Mouse (Mus musculus): ENCODE measurements at regions not wholly inside any gene's neighbourhood (a gene's known extent, or its start where the extent isn't known, plus 50 kb on each side); places are given as distances from the start of the nearest gene placed in this dataset.

DNA sequence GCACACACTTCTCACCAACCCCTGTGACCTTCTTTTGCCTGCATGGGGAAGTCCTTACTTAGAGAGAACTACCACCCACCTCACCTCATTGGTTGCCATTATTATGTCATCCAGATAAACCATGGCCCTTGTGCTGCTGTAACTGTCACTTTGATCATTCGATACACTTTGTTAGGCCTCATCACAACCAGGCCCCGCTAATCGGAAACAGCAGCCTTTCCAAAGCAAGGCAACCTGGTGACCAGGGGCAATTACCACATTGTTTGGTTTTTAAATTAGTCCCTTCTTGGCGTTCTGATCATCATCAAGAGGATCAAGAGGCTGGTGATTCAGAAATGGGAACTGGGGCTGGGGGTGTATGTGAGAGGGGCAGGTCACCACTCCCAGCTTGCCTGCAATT is 208.9 kb upstream of the Meis1 start:
- H3K4me2 ChIP-seq (ENCODE audit: low read depth): no peak overlapping the region
- no peaks in the 10 kb centered on the region for H3K27me3 ChIP-seq (ENCODE audit: control insufficient read depth, insufficient read depth, insufficient read length)
- TF ChIP-seq SRF (IDR thresholded peaks at IDR 0.05; ENCODE audit: control insufficient read depth, insufficient read length, low read depth) (no peak), E2F4 (IDR thresholded peaks at IDR 0.05; ENCODE audit: insufficient read depth) (no peak), MAX (IDR thresholded peaks at IDR 0.05; ENCODE audit: low read depth) (no peak), CEBPB (IDR thresholded peaks at IDR 0.05; ENCODE audit: insufficient read depth, poor library complexity, severe bottlenecking) (no peak), MYOD1 (IDR thresholded peaks at IDR 0.05; ENCODE audit: control insufficient read depth in 1 of 3, insufficient read length in 2 of 3, low read depth in 2 of 3) (no peak), MYOG (IDR thresholded peaks at IDR 0.05; ENCODE audit: control insufficient read depth in 1 of 3, insufficient read depth in 1 of 3, insufficient read length in 2 of 3, low read depth in 2 of 3) (no peak), POLR2AphosphoS2 (IDR thresholded peaks at IDR 0.05; ENCODE audit: insufficient read length, low read depth) (no peak), USF1 (IDR thresholded peaks at IDR 0.05; ENCODE audit: low read depth) (no peak), POLR2A (IDR thresholded peaks at IDR 0.05; ENCODE audit: insufficient read length, low read depth) (no peak), TCF12 (IDR thresholded peaks at IDR 0.05; ENCODE audit: insufficient read depth, poor library complexity, severe bottlenecking) (no peak), REST (IDR thresholded peaks at IDR 0.05; ENCODE audit: insufficient read depth, insufficient read length) (no peak), TCF3 (IDR thresholded peaks at IDR 0.05; ENCODE audit: insufficient read length, low read depth) (no peak)
- no peaks in the 10 kb centered on the region for H3K79me2 ChIP-seq (ENCODE audit: control insufficient read depth, insufficient read depth)
- H3K4me3 ChIP-seq: no peak overlapping the region
- H3ac ChIP-seq (ENCODE audit: control insufficient read depth, insufficient read length): no peak overlapping the region
- no peaks in the 10 kb centered on the region for H3K36me3 ChIP-seq (ENCODE audit: control insufficient read depth, insufficient read depth)

DNA sequence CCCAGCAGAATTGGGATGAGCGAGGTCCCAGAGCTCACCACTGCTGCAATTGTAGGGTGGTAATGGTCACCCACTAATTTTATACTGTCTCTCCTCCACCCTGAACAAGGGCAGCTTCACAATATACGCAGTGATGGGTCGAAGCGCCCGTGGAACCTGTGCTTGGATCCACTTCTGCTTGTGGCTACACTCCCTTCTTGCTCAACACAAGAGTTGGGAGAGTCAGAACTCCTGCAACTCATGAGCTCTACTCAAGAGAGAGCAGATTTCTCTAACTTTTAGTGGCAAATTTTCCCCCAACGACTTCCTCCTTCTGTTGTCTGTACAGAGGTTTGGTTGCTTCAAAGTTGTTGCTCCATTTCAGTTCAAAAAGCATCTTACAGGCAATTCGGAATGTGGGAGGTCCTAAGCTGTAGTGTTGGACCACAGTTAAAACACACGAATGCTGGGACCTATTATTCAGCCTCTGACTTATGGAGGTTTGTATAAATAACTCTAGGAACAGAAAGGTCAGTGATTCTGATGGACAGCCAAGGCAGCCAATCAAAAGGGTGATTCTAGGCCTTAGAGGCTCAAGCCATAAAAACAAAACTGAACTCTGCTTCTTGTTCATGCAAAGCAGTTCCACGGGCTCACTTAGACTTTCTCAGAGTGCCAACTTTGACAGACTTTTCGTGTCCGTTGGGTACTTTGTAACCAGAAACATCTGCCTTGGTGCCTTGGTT is 227.8 kb upstream of the Meis1 start:
- H3K79me2 ChIP-seq (ENCODE audit: control insufficient read depth, insufficient read depth): no peaks in the 10 kb centered on the region
- TF ChIP-seq MAX (IDR thresholded peaks at IDR 0.05; ENCODE audit: low read depth): no peak
- TF ChIP-seq TCF12 (IDR thresholded peaks at IDR 0.05; ENCODE audit: insufficient read depth, poor library complexity, severe bottlenecking): no peak
- TF ChIP-seq REST (IDR thresholded peaks at IDR 0.05; ENCODE audit: insufficient read depth, insufficient read length): no peak
- no peak for TF ChIP-seq CEBPB (IDR thresholded peaks at IDR 0.05; ENCODE audit: insufficient read depth, poor library complexity, severe bottlenecking)
- no peak for TF ChIP-seq E2F4 (IDR thresholded peaks at IDR 0.05; ENCODE audit: insufficient read depth)
- no peak for TF ChIP-seq SRF (IDR thresholded peaks at IDR 0.05; ENCODE audit: control insufficient read depth, insufficient read length, low read depth)
- no peak for TF ChIP-seq MYOG (IDR thresholded peaks at IDR 0.05; ENCODE audit: control insufficient read depth in 1 of 3, insufficient read depth in 1 of 3, insufficient read length in 2 of 3, low read depth in 2 of 3)
- TF ChIP-seq MYOD1 (IDR thresholded peaks at IDR 0.05; ENCODE audit: control insufficient read depth in 1 of 3, insufficient read length in 2 of 3, low read depth in 2 of 3): no peak
- TF ChIP-seq POLR2A (IDR thresholded peaks at IDR 0.05; ENCODE audit: insufficient read length, low read depth): no peak
- TF ChIP-seq USF1 (IDR thresholded peaks at IDR 0.05; ENCODE audit: low read depth): no peak
- TF ChIP-seq TCF3 (IDR thresholded peaks at IDR 0.05; ENCODE audit: insufficient read length, low read depth): no peak
- TF ChIP-seq POLR2AphosphoS2 (IDR thresholded peaks at IDR 0.05; ENCODE audit: insufficient read length, low read depth): no peak
- no peaks in the 10 kb centered on the region for H3K27me3 ChIP-seq (ENCODE audit: control insufficient read depth, insufficient read depth, insufficient read length)
- H3K36me3 ChIP-seq (ENCODE audit: control insufficient read depth, insufficient read depth): no peaks in the 10 kb centered on the region
- H3K4me3 ChIP-seq: no peak overlapping the region
- no peak overlapping the region for H3K4me2 ChIP-seq (ENCODE audit: low read depth)
- H3ac ChIP-seq (ENCODE audit: control insufficient read depth, insufficient read length): no peak overlapping the region

DNA sequence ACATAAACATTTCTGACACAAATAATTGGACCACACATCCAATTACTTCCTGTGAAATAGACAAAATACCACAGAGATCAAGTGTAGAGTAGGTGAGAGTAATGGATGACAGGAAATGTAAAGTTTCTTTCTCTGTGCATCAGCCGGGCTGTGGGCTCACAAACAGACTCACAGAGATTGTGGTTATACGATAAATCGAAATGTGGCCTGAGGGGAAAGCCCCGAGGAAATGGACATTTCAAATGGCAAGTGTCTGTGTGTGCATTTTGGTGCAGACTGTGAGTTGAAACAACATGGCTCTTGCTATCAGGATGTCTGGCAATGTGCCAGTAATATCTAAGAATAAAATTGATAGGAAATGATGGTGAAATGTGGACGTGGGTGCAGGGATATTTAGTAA is 234.8 kb upstream of the Meis1 start:
- H3K4me3 ChIP-seq: no peak overlapping the region
- no peak overlapping the region for H3K4me2 ChIP-seq (ENCODE audit: low read depth)
- H3K79me2 ChIP-seq (ENCODE audit: control insufficient read depth, insufficient read depth): no peaks in the 10 kb centered on the region
- TF ChIP-seq SRF (IDR thresholded peaks at IDR 0.05; ENCODE audit: control insufficient read depth, insufficient read length, low read depth) (no peak), USF1 (IDR thresholded peaks at IDR 0.05; ENCODE audit: low read depth) (no peak), CEBPB (IDR thresholded peaks at IDR 0.05; ENCODE audit: insufficient read depth, poor library complexity, severe bottlenecking) (no peak), E2F4 (IDR thresholded peaks at IDR 0.05; ENCODE audit: insufficient read depth) (no peak), TCF12 (IDR thresholded peaks at IDR 0.05; ENCODE audit: insufficient read depth, poor library complexity, severe bottlenecking) (no peak), TCF3 (IDR thresholded peaks at IDR 0.05; ENCODE audit: insufficient read length, low read depth) (no peak), MAX (IDR thresholded peaks at IDR 0.05; ENCODE audit: low read depth) (no peak), MYOG (IDR thresholded peaks at IDR 0.05; ENCODE audit: control insufficient read depth in 1 of 3, insufficient read depth in 1 of 3, insufficient read length in 2 of 3, low read depth in 2 of 3) (no peak), POLR2A (IDR thresholded peaks at IDR 0.05; ENCODE audit: insufficient read length, low read depth) (no peak), MYOD1 (IDR thresholded peaks at IDR 0.05; ENCODE audit: control insufficient read depth in 1 of 3, insufficient read length in 2 of 3, low read depth in 2 of 3) (no peak), POLR2AphosphoS2 (IDR thresholded peaks at IDR 0.05; ENCODE audit: insufficient read length, low read depth) (no peak), REST (IDR thresholded peaks at IDR 0.05; ENCODE audit: insufficient read depth, insufficient read length) (no peak)
- no peaks in the 10 kb centered on the region for H3K36me3 ChIP-seq (ENCODE audit: control insufficient read depth, insufficient read depth)
- no peak overlapping the region for H3ac ChIP-seq (ENCODE audit: control insufficient read depth, insufficient read length)
- H3K27me3 ChIP-seq (ENCODE audit: control insufficient read depth, insufficient read depth, insufficient read length): no peaks in the 10 kb centered on the region

DNA sequence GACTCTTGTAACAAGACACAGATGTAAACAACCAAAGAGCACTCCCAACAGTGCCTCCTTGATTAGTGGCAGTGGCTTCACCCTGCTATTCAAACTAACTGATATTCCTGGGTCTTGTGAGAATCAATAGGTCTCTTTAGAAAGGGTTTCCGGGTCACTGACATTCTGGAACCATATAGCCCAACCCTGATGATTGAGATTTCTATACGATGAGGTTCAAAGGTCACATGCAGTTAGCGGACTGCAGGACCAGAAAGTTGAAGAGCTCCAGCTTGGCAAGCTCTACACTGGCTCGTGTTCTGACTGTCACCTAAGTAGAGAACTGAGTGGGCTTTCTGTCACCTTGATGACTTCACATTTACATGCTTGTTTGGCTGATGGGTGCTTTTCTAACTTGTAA is 235.4 kb upstream of the Meis1 start:
- Histone ChIP-seq H3K36me3 (ENCODE audit: control insufficient read depth, insufficient read depth) (no peaks in the 10 kb centered on the region), H3K27me3 (ENCODE audit: control insufficient read depth, insufficient read depth, insufficient read length) (no peaks in the 10 kb centered on the region), H3K79me2 (ENCODE audit: control insufficient read depth, insufficient read depth) (no peaks in the 10 kb centered on the region), H3K4me3 (no peak overlapping the region), H3K4me2 (ENCODE audit: low read depth) (no peak overlapping the region), H3ac (ENCODE audit: control insufficient read depth, insufficient read length) (no peak overlapping the region)
- TF ChIP-seq POLR2A (IDR thresholded peaks at IDR 0.05; ENCODE audit: insufficient read length, low read depth): no peak
- TF ChIP-seq MAX (IDR thresholded peaks at IDR 0.05; ENCODE audit: low read depth): no peak
- TF ChIP-seq E2F4 (IDR thresholded peaks at IDR 0.05; ENCODE audit: insufficient read depth): no peak
- no peak for TF ChIP-seq USF1 (IDR thresholded peaks at IDR 0.05; ENCODE audit: low read depth)
- no peak for TF ChIP-seq TCF12 (IDR thresholded peaks at IDR 0.05; ENCODE audit: insufficient read depth, poor library complexity, severe bottlenecking)
- no peak for TF ChIP-seq TCF3 (IDR thresholded peaks at IDR 0.05; ENCODE audit: insufficient read length, low read depth)
